Mouse (Mus musculus) liver, postnatal 0 days (tissue): ENCODE results near the gene Rexo2.

Experiments used
- CTCF ChIP-seq: sonication (generic); IDR thresholded peaks from 2 replicates; pipeline ENCODE4 v1.5.1; 2016; ENCODE audit warnings: antibody characterized with exemption, low read depth
- EP300 ChIP-seq: IDR thresholded peaks from 2 replicates; pipeline ENCODE4 v1.6.1; 2016; ENCODE audit warnings: antibody characterized with exemption, low read depth, mild to moderate bottlenecking

GRCm38 (mm10) chr9:48516615-48517371 lies 36.4 kb upstream of the Rexo2 start:
- TF ChIP-seq CTCF (no peak), EP300 (no peak)
